ENCODE assay signal across 7 mouse cellular contexts in the genomic region with DNA sequence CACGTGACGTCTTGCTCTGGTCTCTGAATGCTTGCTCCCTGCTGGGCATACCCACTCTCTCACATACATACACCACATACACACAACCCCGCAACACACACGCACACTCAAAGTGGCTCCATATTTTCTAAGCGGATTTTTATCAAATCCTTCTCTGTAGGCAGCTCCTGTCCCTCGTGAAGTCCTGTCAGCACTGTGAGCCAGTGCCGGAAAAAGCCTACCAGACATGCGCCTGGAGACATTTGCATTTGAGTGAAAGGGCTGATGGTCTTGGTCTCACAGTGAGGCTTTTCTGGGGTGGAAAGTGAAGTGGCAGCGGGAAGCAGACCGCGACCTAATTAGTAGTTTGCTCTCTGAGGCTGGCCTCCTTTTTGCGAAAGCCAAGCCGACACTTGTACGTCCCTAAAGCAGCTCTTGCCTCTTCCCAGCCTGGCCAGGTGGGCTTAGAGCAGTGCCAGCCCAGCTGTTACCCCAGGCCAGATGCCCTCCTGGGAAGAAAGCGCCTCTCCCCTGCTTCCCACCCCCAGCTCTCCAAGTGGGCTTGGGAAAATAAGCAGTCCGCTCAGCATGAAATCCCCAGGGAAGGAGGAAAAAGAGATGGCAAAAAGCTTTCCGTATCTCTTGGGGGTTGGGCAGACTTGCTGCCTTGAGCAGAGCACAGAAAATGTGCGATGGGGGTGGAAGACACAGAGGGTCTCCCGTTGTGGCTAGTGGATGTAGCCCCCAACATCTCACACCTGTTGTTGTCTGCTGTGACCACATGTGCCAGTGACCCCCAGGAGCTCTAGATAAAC.
DNase-seq lines count a peak whose midpoint lies in the region; ATAC-seq lines count a peak whose summit lies in the region.

No protein-coding gene starts in this region.

- H3K36me3 ChIP-seq in intestine, embryonic 15.5 days: no peaks in the 10 kb centered on the region
- H3K36me3 ChIP-seq in limb, embryonic 13.5 days: no peaks in the 10 kb centered on the region
- H3K36me3 ChIP-seq in neural tube, embryonic 15.5 days: no peaks in the 10 kb centered on the region

- H3K27ac ChIP-seq in intestine, embryonic 15.5 days: peak overlapping the region; percentile 45
- H3K27ac ChIP-seq in limb, embryonic 13.5 days: peak overlapping the region; percentile 28; the same call in 1 of the 2 replicates
- peak overlapping the region; percentile 74 for H3K27ac ChIP-seq in neural tube, embryonic 15.5 days (replicated peaks)

- WGBS in intestine, embryonic 15.5 days: 33% methylated on average over 19 of the region's 19 CpGs
- WGBS in limb, embryonic 13.5 days: 16% methylated on average over 19 of the region's 19 CpGs
- 20% methylated on average over 19 of the region's 19 CpGs for WGBS in neural tube, embryonic 15.5 days

- H3K4me3 ChIP-seq in intestine, embryonic 15.5 days (replicated peaks): no peak overlapping the region
- peak overlapping the region; percentile 24 for H3K4me3 ChIP-seq in limb, embryonic 13.5 days
- H3K4me3 ChIP-seq in neural tube, embryonic 15.5 days (replicated peaks): 0 out of 2 replicates have a peak overlapping the region, but pooled peaks have one; percentile 5

- peak overlapping the region; percentile 47 for H3K4me2 ChIP-seq in intestine, embryonic 15.5 days (replicated peaks)
- peak overlapping the region; percentile 59 for H3K4me2 ChIP-seq in limb, embryonic 13.5 days (replicated peaks)
- H3K4me2 ChIP-seq in neural tube, embryonic 15.5 days: peak overlapping the region; percentile 49

- peak; percentile 66 for DNase-seq in brain, adult 2 months (ENCODE audit: low read depth, low spot score)
- DNase-seq in cerebellum, adult 9-11 months: peak; percentile 20
- DNase-seq in frontal cortex, postnatal 14 days (ENCODE audit: low spot score in 2 of 2): peak; percentile 26 to 51

- H3K4me1 ChIP-seq in intestine, embryonic 15.5 days (replicated peaks): peaks cover 7% of the 10 kb centered on the region; the same call in 1 of the 2 replicates
- H3K4me1 ChIP-seq in limb, embryonic 13.5 days: peaks cover 26% of the 10 kb centered on the region
- H3K4me1 ChIP-seq in neural tube, embryonic 15.5 days: peaks cover 21% of the 10 kb centered on the region

- ATAC-seq in intestine, embryonic 15.5 days: peak; percentile 49
- peak; percentile 61; the same call in 1 of the 2 replicates for ATAC-seq in limb, embryonic 13.5 days (ENCODE audit: low FRiP score, low read depth)
- peak; percentile 77 for ATAC-seq in neural tube, embryonic 15.5 days (ENCODE audit: low FRiP score)
- ATAC-seq in inflammation-experienced regulatory T-cells, adult 6 months: no peak

- H3K9me3 ChIP-seq in intestine, embryonic 15.5 days: no peaks in the 10 kb centered on the region
- H3K9me3 ChIP-seq in limb, embryonic 13.5 days: no peaks in the 10 kb centered on the region
- H3K9me3 ChIP-seq in neural tube, embryonic 15.5 days (replicated peaks): no peaks in the 10 kb centered on the region

- H3K9ac ChIP-seq in intestine, embryonic 15.5 days: no peak overlapping the region
- peak overlapping the region; percentile 39; the same call in 1 of the 2 replicates for H3K9ac ChIP-seq in limb, embryonic 13.5 days
- no peak overlapping the region for H3K9ac ChIP-seq in neural tube, embryonic 15.5 days (replicated peaks)

- H3K27me3 ChIP-seq in intestine, embryonic 15.5 days (replicated peaks): no peaks in the 10 kb centered on the region; the same call in 1 of the 2 replicates
- H3K27me3 ChIP-seq in limb, embryonic 13.5 days: peaks cover 41% of the 10 kb centered on the region
- H3K27me3 ChIP-seq in neural tube, embryonic 15.5 days (replicated peaks): no peaks in the 10 kb centered on the region
